Mouse (Mus musculus) cerebellum, adult 8-10 months (tissue): ENCODE measurements around the gene Cd248.
"Not testable (repeated sequence)": the region's sequence is repeated elsewhere in the genome, so short reads cannot be mapped to it uniquely, and the experiment has no call there.

Experiments used
- DNase-seq: peaks from one replicate; pipeline ENCODE4 v3.0.0; 2022

Cd248 gene

DNA sequence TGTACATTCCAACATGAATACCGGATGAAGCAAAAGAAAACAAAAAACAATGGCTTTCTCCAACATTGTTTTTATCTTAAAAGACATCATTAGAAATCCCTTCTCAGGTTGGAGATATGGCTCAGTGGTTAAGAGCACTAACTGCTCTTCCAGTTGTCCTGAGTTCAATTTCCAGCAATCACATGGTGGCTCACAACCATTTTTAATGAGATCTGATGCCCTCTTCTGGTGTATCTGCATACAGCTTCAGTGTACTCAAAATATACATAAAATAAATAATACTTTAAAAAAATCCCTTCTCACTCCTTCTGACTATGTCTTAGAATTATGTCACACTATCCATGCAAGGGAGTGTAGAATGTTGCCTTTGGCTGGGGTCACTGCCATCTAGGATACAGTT lies 11.4 kb downstream of the Cd248 start:
- no peak for DNase-seq

- DNase-seq, result no peak
Measured at GRCm38 (mm10) chr19:5082005-5082404, 14.1 kb downstream of the Cd248 start.

DNA sequence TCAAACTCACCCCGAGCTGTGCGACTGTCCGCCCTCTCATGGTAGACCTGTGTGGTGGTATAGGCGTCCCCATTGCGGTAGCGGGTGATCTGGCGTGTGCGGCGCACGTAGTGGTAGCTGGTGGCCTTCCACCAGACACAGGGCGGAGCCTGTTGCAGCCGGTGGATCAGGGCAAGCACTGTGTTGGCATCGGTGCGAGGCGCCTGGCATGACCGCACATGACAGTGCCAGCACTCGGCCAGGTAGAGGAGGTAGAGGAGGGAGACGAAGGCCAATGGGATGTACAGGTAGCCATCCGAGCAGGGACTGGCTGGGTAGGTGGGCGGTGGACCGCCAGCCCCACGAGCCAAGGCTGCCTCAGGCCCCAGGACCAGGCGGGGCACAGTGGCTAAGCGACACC lies 14.7 kb downstream of the Cd248 start:
- no peak for DNase-seq

GRCm38 (mm10) chr19:5083961-5084833 lies 16.3 kb downstream of the Cd248 start:
- no peak for DNase-seq

GRCm38 (mm10) chr19:5084834-5085144 lies 16.9 kb downstream of the Cd248 start:
- DNase-seq, result no peak

DNA sequence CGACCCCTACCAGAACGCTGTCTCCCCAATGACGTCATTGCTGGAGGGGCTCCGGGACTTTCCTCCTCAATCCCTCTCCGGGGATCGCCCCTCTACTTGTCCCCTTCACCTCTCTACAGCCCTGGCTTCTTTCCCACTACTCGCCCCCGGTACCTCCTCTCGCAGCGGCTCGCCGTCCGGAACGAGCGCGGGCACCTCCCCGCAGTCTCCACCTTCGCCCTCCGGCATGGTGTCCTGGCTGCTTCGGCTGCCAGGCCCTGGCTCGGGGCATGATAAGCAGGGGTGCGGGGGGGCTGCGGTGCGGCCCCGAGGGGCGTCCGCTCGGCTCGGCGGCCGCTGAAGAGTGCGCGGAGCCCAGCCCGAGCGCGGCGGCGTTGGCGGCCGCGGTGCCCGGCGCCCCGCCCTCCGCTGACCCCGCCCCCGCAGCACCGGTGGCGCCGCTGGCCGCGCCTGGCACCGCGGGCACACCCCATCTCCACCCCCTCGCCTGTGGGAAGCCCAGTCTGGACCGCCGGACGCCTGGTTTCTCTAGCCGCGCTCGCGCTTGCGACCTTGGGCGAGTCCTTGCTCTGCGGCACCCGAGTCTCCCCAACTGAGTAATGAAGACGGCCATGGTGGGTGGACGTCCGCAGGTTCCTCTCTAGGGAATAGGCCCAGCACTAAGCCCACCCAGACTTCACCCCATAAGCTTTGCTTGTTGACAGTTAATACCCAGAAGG lies 17.4 kb downstream of the Cd248 start, which contains the start of gene Tmem151a:
Gene Tmem151a (minus strand): TSS at position 387 of the 719 bp plus-strand sequence.
- DNase-seq, result peak; percentile 71

DNA sequence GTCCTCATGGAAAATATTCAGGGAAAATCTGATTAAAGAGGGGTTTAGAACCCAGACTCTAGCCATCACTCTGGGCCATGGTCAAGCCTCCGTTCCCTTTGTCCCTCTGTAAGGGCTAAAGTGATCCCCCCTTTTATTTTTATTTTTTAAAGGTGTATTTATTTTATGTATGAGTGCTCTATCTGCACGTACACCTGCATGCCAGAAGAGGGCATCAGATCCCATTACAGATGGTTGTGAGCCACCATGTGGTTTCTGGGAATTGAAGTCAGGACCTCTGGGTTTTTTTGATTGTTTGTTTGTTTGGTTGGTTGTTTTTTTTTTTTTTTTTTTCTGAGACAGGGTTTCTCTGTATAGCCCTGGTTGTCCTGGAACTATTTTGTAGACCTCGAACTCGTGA lies 18.7 kb downstream of the Cd248 start:
- DNase-seq, result not testable (repeated sequence)

- peak; percentile 92 for DNase-seq
Measured at GRCm38 (mm10) chr19:5087884-5088728, 20.2 kb downstream of the Cd248 start, which contains the start of gene Yif1a. Yif1a (plus strand) TSS chr19:5088538.

GRCm38 (mm10) chr19:5089324-5089723 lies 21.4 kb downstream of the Cd248 start:
- DNase-seq, result peak; percentile 35

- no peak for DNase-seq
Measured at GRCm38 (mm10) chr19:5092083-5092482, 24.2 kb downstream of the Cd248 start.

DNA sequence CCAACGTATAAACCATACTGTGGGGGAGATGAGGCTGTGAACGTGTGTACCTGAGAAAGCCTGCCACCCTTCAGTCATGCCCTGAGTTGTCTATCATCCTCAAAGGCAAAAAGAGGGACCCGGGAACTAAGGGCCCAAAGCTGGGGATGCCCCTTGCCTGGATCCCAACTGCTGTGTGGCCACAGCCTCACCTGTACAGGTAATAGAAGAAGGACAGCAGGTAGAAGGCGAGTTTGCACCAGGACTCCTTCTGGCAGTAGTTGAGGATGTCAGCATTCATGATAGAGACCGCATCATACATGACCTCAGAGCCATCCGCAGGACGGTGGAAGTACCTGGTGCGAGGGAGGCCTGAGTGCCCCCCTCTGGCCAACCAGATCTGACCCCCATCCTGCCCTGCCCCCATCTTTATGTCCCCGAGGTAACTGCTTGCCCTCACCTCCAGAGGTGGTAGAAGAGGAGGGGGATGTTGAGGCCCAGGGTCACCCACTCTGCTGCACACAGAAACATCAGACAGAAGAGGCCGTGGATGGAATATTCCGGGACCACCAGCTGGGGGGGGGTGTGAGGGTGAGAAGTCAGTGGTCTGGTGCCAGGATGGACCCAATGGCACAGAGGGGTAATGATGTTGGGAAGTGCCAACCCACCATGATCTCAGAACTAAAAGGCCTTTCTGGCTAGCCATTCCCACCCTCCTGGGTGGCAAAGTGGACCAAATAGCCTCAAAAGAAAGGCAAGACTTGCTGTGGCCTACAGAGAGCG lies 25.8 kb downstream of the Cd248 start:
- DNase-seq, result peak; percentile 55

DNA sequence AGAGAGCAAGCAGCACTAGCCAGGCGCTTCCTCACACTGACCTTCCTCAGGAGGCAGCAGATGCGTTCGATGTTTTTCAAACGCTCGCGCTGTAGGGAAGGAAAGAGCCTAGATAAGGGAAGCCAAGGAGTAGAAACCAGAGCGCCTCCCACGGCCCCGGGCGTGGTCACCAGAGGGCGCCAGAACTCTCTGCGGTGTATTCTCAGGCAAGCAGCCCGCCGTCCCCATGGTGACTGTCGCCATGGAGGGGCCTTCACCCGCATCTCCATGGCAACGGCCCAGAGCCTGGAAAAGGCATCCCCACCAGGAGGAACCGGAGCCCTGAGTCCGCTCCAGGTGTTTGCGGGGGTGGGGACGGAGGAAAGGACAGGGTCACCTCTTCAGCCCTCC lies 26.4 kb downstream of the Cd248 start:
- peak; percentile 95 for DNase-seq

DNA sequence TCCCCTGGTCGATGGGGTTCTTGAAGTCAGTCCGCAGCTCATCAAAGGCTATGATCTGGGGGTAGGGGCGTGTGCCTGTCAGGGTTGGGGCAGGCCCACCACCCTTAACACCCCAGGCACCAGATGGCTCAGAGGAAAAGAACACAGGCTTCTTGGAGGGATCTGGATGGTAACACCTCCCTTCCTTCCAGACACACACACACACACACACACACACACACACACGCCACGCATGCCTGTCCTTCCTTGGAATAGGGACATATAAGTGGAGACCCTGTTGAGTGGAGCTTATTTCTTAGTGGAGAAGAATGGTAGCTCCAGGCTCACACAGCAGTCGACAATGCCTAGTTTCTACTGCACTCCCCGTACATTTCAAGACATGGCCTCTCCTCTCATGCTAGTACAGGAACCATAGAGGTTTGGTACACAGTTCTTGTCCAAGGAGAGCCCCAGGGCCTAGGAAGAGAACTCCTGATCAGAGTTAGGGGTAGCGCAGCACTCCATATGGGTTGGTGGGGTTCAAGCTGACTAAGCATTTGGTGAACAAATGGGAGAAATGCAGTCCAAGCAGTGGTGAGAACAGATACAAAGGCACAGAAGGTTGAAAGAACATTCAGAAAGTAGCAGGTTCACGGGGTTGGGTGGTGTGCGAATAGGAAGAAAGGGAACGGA lies 27.0 kb downstream of the Cd248 start:
- DNase-seq, result no peak

GRCm38 (mm10) chr19:5095887-5096474 lies 28.1 kb downstream of the Cd248 start:
- DNase-seq, result no peak

GRCm38 (mm10) chr19:5097521-5098362 lies 29.9 kb downstream of the Cd248 start:
- DNase-seq, result no peak

DNA sequence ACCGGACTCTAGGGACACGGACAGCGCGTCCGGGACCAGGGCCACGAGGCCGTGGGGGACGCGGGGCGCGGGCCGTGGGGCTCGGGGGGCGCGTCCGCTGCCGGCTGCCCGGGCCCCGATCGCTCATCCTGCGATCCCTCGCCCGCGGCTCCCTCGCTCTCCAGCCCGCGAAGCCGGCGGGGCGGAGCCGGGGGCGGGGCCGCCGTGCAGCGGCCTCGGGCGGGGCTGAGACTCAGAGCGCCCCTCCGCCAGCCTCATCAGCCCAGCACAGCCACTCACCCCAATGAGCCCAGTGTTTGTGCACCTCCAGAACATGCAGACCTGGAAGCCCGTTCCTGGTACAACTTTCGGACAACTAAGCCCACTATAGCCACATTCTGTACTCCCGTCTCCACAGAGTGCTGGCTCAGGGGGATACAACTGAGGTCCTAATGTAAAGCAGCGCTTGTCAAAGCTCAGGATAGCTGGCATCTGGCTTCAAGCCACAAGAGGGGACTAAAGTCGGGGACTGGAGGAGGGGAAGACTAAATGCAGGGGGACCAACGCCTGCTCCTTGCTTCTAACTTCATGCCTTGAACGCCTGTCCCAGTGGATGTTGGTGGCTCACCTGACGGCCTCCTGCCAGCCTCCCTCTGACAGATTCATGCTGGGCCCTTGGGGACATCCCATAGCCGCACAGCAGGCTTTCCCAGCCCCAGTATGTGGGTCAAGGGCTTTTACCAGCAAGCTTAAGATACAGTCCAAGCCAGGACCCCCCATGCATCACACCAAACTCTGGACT lies 30.7 kb downstream of the Cd248 start, which contains the start of gene Cnih2:
Gene Cnih2 (minus strand): TSS at position 159 of the 781 bp plus-strand sequence.
- DNase-seq, result peak; percentile 73

GRCm38 (mm10) chr19:5106074-5106473 lies 38.2 kb downstream of the Cd248 start:
- no peak for DNase-seq

DNA sequence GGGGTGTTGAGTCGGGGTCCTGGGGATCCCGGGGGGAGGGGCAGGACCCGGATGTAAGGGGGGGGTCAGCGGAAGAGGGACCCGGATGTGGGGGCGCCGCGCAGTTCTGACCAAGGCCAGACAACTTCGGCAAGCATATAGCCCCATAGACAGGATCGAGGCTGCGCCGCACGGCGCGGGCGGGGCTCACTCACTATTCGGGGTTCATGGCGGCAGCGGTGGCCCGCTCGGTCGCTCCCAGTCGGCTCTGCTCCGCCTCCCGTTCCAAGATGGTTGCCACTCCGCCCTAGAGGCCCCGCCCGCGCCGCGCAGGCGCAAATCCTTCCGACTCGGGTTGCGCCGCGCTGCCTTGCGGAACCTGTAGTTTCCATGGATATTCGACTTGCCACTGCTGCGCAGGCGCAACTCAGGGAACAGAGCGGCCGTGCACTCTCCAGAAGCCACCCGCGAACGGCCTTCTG lies 38.9 kb downstream of the Cd248 start, which contains the start of gene Rab1b:
Gene Rab1b (minus strand): TSS at position 342 of the 461 bp plus-strand sequence.
- peak; percentile 98 for DNase-seq
